Mouse (Mus musculus) MEL (cell line): ENCODE measurements around the gene Tnni1. TPM values are rescaled to one million over a fixed set of nuclear protein-coding genes. Genes with fewer than 3 reads are reported as not detected.

Experiments
- DNase-seq: peaks from one replicate; pipeline ENCODE4 v3.0.0; 2011; ENCODE audit warnings: low read depth, low spot score
- H3K27ac ChIP-seq: 2 replicates; pipeline ENCODE4 v1.5.1; 2012; ENCODE audit warnings: low read depth, mild to moderate bottlenecking, control low read depth, low read length, moderate library complexity; ENCODE audit not compliant: control insufficient read depth
- H3K27me3 ChIP-seq, 2 experiments: fragments of 150-350 bp in 1 of 2; sonication (generic) in 1 of 2; 2 replicates each; pipeline ENCODE4 v1.6.1; 2012; ENCODE audit warnings: low read length in 2 of 2, mild to moderate bottlenecking in 2 of 2, improper control_type of control experiment in 1 of 2, moderate library complexity in 1 of 2; ENCODE audit not compliant: insufficient read depth in 2 of 2, control insufficient read depth in 1 of 2
- H3K36me3 ChIP-seq, 2 experiments: 2 replicates each; pipeline ENCODE4 v1.6.1; 2012 to 2014; ENCODE audit warnings: low read length in 2 of 2, improper control_type of control experiment in 1 of 2, inconsistent platforms in 1 of 2, mild to moderate bottlenecking in 1 of 2; ENCODE audit not compliant: insufficient read depth in 2 of 2, control insufficient read depth in 1 of 2
- H3K4me1 ChIP-seq, 2 experiments: fragments of 150-350 bp in 1 of 2; sonication (generic) in 1 of 2; 2 replicates each; pipeline ENCODE4 v1.6.1; 2012; ENCODE audit warnings: low read length in 2 of 2, improper control_type of control experiment in 1 of 2, mild to moderate bottlenecking in 1 of 2; ENCODE audit not compliant: insufficient read depth in 2 of 2, control insufficient read depth in 1 of 2
- H3K4me3 ChIP-seq, 2 experiments: fragments of 150-350 bp in 1 of 2; sonication (generic) in 1 of 2; 2 replicates each; pipeline ENCODE4 v1.5.1; 2012; ENCODE audit warnings: low read depth in 2 of 2, low read length in 2 of 2, mild to moderate bottlenecking in 2 of 2, moderate library complexity in 2 of 2, control low read depth in 1 of 2, improper control_type of control experiment in 1 of 2; ENCODE audit not compliant: control insufficient read depth in 1 of 2, insufficient read depth in 1 of 2
- H3K79me2 ChIP-seq: 2 replicates; pipeline ENCODE4 v1.6.1; 2012; ENCODE audit warnings: mild to moderate bottlenecking, low read length, moderate library complexity; ENCODE audit not compliant: control insufficient read depth, poor library complexity, insufficient read depth
- H3K9ac ChIP-seq: 2 replicates; pipeline ENCODE4 v1.6.1; 2012; ENCODE audit warnings: low read depth, mild to moderate bottlenecking, control low read depth, low read length, moderate library complexity; ENCODE audit not compliant: control insufficient read depth, poor library complexity, severe bottlenecking
- H3K9me3 ChIP-seq: fragments of 150-350 bp; sonication (generic); replicated peaks from 2 replicates; pipeline ENCODE4 v1.6.1; 2012; ENCODE audit warnings: mild to moderate bottlenecking, low read length, improper control_type of control experiment, moderate library complexity; ENCODE audit not compliant: insufficient read depth
- CHD2 ChIP-seq: IDR thresholded peaks from 2 replicates; pipeline ENCODE4 v1.6.1; 2011; ENCODE audit warnings: low read length, improper control_type of control experiment
- EP300 ChIP-seq, 2 experiments: IDR thresholded peaks; 2 replicates each; pipeline ENCODE4 v1.6.1; 2011; ENCODE audit warnings: improper control_type of control experiment in 2 of 2, low read length in 2 of 2, low read depth in 1 of 2, mild to moderate bottlenecking in 1 of 2
- ETS1 ChIP-seq: IDR thresholded peaks from 2 replicates; pipeline ENCODE4 v1.6.1; 2012; ENCODE audit warnings: low read depth, mild to moderate bottlenecking, inconsistent platforms, low read length, improper control_type of control experiment, moderate library complexity
- GATA1 ChIP-seq: IDR thresholded peaks from 2 replicates; pipeline ENCODE4 v1.6.1; 2011; ENCODE audit warnings: low read depth, low read length, improper control_type of control experiment
- HCFC1 ChIP-seq: IDR thresholded peaks from 2 replicates; pipeline ENCODE4 v1.6.1; 2012; ENCODE audit warnings: low read depth, mild to moderate bottlenecking, inconsistent platforms, low read length, improper control_type of control experiment, moderate library complexity
- MAFK ChIP-seq: IDR thresholded peaks from 2 replicates; pipeline ENCODE4 v1.6.1; 2011; ENCODE audit warnings: low read depth, mild to moderate bottlenecking, low read length, improper control_type of control experiment, borderline replicate concordance
- MAZ ChIP-seq: IDR thresholded peaks from 2 replicates; pipeline ENCODE4 v1.6.1; 2012; ENCODE audit warnings: low read depth, mild to moderate bottlenecking, inconsistent platforms, low read length, improper control_type of control experiment
- MXI1 ChIP-seq: IDR thresholded peaks from 2 replicates; pipeline ENCODE4 v1.6.1; 2011; ENCODE audit warnings: mild to moderate bottlenecking, low read depth, low read length, improper control_type of control experiment
- NELFE ChIP-seq: IDR thresholded peaks from 2 replicates; pipeline ENCODE4 v1.6.1; 2011; ENCODE audit warnings: low read depth, low read length, improper control_type of control experiment
- RAD21 ChIP-seq: IDR thresholded peaks from 2 replicates; pipeline ENCODE4 v1.6.1; 2011; ENCODE audit warnings: mild to moderate bottlenecking, low read depth, low read length, improper control_type of control experiment
- SIN3A ChIP-seq: IDR thresholded peaks from 2 replicates; pipeline ENCODE4 v1.6.1; 2012; ENCODE audit warnings: low read length, improper control_type of control experiment, inconsistent platforms
- SMC3 ChIP-seq: IDR thresholded peaks from 2 replicates; pipeline ENCODE4 v1.6.1; 2011; ENCODE audit warnings: low read depth, low read length, improper control_type of control experiment
- UBTF ChIP-seq: IDR thresholded peaks from 2 replicates; pipeline ENCODE4 v1.6.1; 2012; ENCODE audit warnings: low read depth, mild to moderate bottlenecking, inconsistent platforms, low read length, improper control_type of control experiment, moderate library complexity, borderline replicate concordance; ENCODE audit not compliant: insufficient read depth
- ZKSCAN1 ChIP-seq: IDR thresholded peaks from 2 replicates; pipeline ENCODE4 v1.6.1; 2012; ENCODE audit warnings: low read depth, mild to moderate bottlenecking, inconsistent platforms, low read length, improper control_type of control experiment, moderate library complexity
- ZMIZ1 ChIP-seq: IDR thresholded peaks from 2 replicates; pipeline ENCODE4 v1.6.1; 2012; ENCODE audit warnings: low read depth, mild to moderate bottlenecking, inconsistent platforms, low read length, improper control_type of control experiment, moderate library complexity
- ZNF384 ChIP-seq: IDR thresholded peaks from 2 replicates; pipeline ENCODE4 v1.6.1; 2012; ENCODE audit warnings: low read depth, mild to moderate bottlenecking, inconsistent platforms, low read length, improper control_type of control experiment
- polyA plus RNA-seq, 2 experiments: library from polyadenylated mRNA; stranded (reverse) in 1 of 2; unstranded in 1 of 2; fragments of >175 nt in 1 of 2; fragments of >200 nt in 1 of 2; gene quantifications; 2 replicates each; pipeline versions ENCODE4 v1.2.1 to v1.2.4; 2012; ENCODE audit warnings: low replicate concordance in 2 of 2, low read depth in 1 of 2; ENCODE audit not compliant: insufficient read length in 2 of 2, insufficient read depth in 1 of 2, missing spikeins in 1 of 2
- total RNA-seq: library from RNA; depleted of rRNA; stranded (reverse); fragments of 300-350 nt; gene quantifications from 2 replicates; pipeline ENCODE4 v1.2.3, GENCODE M21; 2012

Gene Tnni1
- total and polyA plus RNA-seq, 3 experiments, result 0.15 TPM; not detected in 2

- TF ChIP-seq MXI1 (no peak), ZMIZ1 (no peak), SIN3A (no peak), MAFK (no peak), ZKSCAN1 (no peak), EP300 (IDR thresholded peaks at IDR 0.05; ENCODE audit: low read depth in 1 of 2, low read length in 2 of 2) (no peak)
Observed at GRCm38 (mm10) chr1:135767324-135767890, 11.8 kb upstream of the Tnni1 start.

GRCm38 (mm10) chr1:135768400-135768799, 10.8 kb upstream of the Tnni1 start:
- no peak overlapping the region for H3K27ac ChIP-seq
- TF ChIP-seq SIN3A, result no peak
- TF ChIP-seq ZKSCAN1, result no peak
- TF ChIP-seq ETS1, result no peak
- no peak for TF ChIP-seq HCFC1
- no peak for TF ChIP-seq MAZ
- no peak for TF ChIP-seq GATA1
- no peak for TF ChIP-seq SMC3
- H3K79me2 ChIP-seq, result peaks cover 8% of the 10 kb centered on the region
- no peak overlapping the region for H3K9ac ChIP-seq
- peaks cover 0 to 18% of the 10 kb centered on the region in 2 experiments; a peak in 2 of 4 replicates for H3K36me3 ChIP-seq
- H3K27me3 ChIP-seq, result no peaks in the 10 kb centered on the region; a peak in 2 of 4 replicates
- no peak overlapping the region for H3K4me3 ChIP-seq
- no peak for DNase-seq
- peaks cover 10 to 30% of the 10 kb centered on the region in 2 experiments for H3K4me1 ChIP-seq
- H3K9me3 ChIP-seq, result no peaks in the 10 kb centered on the region

More at GRCm38 (mm10) chr1:135767324-135767890, 11.8 kb upstream of the Tnni1 start:
- Histone ChIP-seq H3K27ac (no peak overlapping the region), H3K4me3 (peak overlapping the region; percentile 71 to 97), H3K4me1 (peaks cover 10 to 30% of the 10 kb centered on the region in 2 experiments), H3K79me2 (peaks cover 8% of the 10 kb centered on the region), H3K36me3 (peaks cover 0 to 18% of the 10 kb centered on the region in 2 experiments; a peak in 2 of 4 replicates), H3K9me3 (no peaks in the 10 kb centered on the region), H3K27me3 (no peaks in the 10 kb centered on the region; a peak in 2 of 4 replicates), H3K9ac (no peak overlapping the region)
- DNase-seq, result no peak

- Histone ChIP-seq H3K9ac (no peak overlapping the region), H3K4me3 (no peak overlapping the region), H3K27me3 (no peaks in the 10 kb centered on the region; a peak in 2 of 4 replicates), H3K36me3 (peaks cover 0 to 15% of the 10 kb centered on the region in 2 experiments; a peak in 2 of 4 replicates), H3K4me1 (peaks cover 10 to 23% of the 10 kb centered on the region in 2 experiments), H3K9me3 (no peaks in the 10 kb centered on the region), H3K79me2 (peaks cover 8% of the 10 kb centered on the region), H3K27ac (no peak overlapping the region)
- no peak for TF ChIP-seq RAD21
- TF ChIP-seq UBTF, result no peak
- no peak for TF ChIP-seq MXI1
- TF ChIP-seq ZMIZ1, result no peak
- TF ChIP-seq NELFE, result no peak
- no peak for TF ChIP-seq ZNF384
- TF ChIP-seq CHD2, result no peak
- no peak for TF ChIP-seq MAFK
- DNase-seq, result no peak
Observed at GRCm38 (mm10) chr1:135770237-135770636, 9.0 kb upstream of the Tnni1 start.
